Mouse (Mus musculus): ENCODE measurements around the gene Nlk.

Gene Nlk

GRCm38 (mm10) chr11:78696777-78697752, at the start of gene Nlk:
Gene Nlk, minus strand, starts transcription at chr11:78697373.
- peak; percentile 100 for DNase-seq (ENCODE audit: inconsistent ontology term)

DNA sequence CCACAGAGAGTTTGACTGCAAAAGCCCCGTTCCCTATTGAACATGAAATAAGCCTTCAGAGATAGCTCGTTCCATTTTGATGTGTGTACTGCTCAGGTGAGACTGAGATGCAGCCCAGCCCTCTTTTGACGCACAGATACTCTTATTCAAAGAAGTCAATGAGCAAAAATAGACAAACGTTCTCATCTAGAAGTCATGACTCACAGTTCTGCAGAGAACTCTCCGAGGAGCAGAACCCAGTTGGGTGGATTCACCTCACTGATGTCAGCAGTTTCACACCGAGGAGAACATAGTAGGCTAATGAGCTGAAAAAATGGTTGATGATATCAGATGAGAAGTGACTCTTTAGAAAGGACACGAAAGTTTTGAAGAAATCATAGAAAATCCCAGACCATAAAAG, 49.1 kb upstream of the Nlk start:
- DNase-seq (ENCODE audit: inconsistent ontology term): no peak

DNA sequence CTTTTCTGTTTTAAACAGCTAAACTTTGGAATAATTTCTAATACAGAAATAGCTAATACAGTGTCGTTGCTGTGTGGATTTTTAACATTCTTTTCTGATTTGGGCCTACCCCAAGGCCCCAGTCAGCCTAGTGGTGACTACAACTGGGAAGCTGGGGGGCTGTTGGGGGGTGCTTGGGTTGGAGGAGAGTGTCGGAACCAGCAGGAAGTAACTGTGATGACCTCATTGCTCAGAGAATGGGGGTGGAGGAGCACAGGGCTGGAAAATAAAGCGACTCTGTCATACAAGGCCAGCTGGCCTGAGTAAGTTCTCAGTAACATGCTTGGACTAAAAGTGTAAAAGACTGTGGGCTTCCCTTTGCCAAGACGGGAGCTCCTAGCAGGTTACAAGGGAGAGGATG, 48.3 kb upstream of the Nlk start:
- peak; percentile 73 for DNase-seq (ENCODE audit: inconsistent ontology term)

DNA sequence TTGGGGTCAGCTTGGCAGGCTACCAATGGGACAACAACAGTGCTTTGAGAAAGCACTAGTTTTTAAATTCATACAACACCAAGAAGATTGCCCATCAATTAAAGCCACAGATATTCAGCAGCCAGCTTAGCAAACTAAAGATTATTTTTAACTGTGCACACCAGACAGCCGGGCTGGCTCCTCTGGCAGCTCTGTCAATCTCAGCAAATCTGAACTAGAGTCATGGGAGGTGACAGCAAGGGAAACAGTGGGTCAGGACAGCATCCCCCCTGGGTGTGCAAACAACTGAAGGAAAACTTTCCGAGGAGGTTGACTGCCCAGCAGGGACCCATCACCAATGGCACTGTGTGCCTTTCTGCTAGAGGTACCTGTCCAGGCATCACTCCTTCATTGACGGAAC, 45.3 kb upstream of the Nlk start:
- DNase-seq (ENCODE audit: inconsistent ontology term): no peak

DNA sequence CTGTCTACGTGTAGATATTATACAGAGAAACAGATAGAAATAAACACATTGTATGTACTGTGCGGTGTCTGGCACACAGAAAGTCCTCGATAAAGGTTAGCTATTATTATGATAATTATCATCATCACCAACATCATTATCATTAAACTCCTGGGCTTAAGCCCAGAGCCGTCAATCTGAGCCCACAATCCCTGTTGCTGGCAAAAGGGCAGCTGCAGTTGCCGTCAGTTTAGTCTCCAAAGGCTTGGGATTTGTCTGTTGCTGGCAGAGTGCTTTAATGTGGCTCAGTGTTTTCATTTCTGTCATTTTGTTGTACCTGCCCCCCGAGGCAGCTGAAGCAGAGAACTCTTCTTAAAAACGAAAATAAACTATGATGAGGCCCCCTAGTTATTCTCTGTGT, 44.8 kb upstream of the Nlk start:
- DNase-seq (ENCODE audit: inconsistent ontology term): no peak

GRCm38 (mm10) chr11:78739361-78739760, 42.2 kb upstream of the Nlk start:
- DNase-seq (ENCODE audit: inconsistent ontology term): no peak

DNA sequence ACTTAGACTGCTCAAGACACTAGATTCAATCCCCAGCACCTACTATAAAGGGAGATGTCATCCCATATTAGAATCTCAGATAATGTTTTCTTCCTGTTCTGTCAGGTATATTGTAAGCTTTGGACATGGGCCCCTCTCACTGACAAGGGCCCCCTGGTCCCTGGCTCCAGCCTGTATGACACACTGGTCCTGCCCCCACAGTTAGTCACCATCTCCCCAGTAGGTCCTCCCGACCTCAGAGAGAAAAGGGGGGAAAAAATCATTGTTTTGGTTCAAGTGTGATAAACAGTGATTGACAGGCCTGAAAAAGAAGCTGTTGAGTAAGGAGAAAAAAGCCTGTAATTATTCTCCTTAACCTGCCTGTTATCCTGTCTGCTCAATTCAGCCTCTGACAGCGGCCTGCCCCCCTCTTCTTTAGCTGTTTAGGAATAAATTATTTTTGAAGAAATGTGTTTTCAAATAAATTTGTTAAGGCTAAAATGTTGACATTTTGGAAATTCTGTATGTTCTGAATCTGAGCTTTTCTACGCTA, 39.8 kb upstream of the Nlk start:
- no peak for DNase-seq (ENCODE audit: inconsistent ontology term)

DNA sequence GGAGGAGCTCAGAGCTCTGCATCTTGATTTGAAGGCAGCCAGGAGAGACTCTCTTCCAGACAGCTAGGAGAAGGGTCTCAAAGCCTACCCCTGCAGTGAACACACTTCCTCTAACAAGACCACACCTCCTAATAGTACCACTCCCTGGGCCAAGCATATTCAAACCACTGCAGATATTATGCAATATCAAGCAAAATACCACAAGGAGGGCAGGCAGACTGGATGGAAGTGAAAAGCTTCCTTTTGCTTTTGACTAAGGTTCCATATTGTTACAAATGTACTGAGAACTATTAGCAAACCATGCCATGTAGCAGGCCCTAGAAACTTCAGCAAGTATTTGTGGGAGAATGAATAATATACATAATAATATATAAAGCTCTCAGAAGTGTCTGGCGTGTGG, 38.0 kb upstream of the Nlk start:
- DNase-seq (ENCODE audit: inconsistent ontology term): no peak

GRCm38 (mm10) chr11:78732619-78733018, 35.4 kb upstream of the Nlk start:
- DNase-seq (ENCODE audit: inconsistent ontology term): no peak

- DNase-seq (ENCODE audit: inconsistent ontology term): no peak
Measured at GRCm38 (mm10) chr11:78730902-78731301, 33.7 kb upstream of the Nlk start.

- DNase-seq (ENCODE audit: inconsistent ontology term): no peak
Measured at GRCm38 (mm10) chr11:78728041-78728440, 30.9 kb upstream of the Nlk start.

DNA sequence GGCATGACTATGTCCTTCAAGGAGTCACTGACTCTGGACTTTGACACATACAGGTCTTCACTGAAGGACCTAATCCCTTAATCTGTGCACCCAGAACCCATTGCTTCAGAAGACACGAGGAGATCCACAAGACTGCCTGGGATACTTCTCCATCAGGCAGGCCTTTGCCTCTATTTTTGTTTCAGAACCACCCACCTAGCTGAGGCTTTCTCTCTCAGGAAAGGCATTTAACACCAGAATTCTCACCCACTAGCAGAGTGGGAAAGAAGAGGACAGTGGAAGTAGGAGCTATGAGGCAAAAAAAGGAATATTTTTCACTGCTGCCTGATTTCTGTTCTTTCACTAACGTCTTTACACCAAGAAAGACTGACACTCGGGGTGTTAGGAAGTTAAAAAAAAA, 29.2 kb upstream of the Nlk start:
- no peak for DNase-seq (ENCODE audit: inconsistent ontology term)

DNA sequence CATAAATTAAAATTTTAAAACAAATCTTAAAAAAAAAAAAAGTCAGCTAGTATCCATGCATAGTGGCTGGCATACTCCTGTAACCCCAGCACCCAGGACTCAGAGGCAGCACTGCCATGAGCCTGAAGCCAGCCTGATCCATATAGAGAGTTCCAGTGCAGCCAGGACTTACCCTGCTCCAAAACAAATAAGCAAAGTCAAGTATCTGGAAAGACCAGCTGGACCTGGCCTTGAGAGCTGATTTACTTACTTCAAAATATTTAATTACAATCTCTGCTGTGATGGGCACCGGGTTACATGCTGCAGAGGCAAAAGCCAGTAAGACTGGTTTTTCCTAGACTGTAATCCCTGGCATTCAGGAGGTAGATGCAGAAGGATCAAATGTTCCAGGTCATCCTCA, 27.6 kb upstream of the Nlk start:
- DNase-seq (ENCODE audit: inconsistent ontology term): no peak

GRCm38 (mm10) chr11:78721419-78721818, 24.2 kb upstream of the Nlk start:
- no peak for DNase-seq (ENCODE audit: inconsistent ontology term)

DNA sequence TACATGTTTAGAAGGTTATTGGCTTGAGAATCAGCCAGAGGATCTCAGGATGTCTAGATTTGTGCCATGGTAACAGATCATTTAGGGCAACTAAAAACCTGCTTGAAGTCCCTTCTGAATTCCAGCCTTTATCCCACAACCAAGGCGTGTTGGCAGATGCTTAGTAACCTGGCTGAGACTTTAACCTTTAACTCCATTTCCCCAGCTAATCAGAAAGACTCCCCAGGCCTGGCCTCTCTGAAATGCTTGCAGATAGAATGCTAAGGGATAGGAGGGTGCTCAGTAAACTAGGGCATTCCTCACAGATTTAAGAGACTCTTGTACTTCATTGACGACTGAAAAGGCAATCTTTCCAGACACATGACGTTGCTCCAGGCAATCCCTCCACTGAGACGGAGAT, 20.5 kb upstream of the Nlk start:
- DNase-seq (ENCODE audit: inconsistent ontology term): no peak

DNA sequence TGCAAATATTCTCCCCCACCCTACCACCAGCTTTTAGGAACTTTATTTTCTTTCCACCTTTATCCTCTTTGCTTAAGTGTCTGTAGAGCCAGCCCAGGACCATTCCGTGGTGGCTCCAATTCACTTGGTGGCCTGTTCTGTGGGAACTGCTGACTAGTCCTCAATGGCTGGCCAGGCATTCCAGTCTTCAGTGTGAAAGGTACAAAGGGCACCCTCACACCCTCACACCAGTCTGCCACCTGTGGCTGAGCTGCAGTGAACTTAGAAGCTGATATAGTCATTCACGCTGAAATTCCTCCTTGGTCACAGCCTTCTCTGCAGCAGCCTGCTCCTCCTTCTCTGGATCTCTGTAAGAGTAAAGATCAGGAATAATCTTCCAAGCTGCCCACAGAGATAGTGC, 11.5 kb upstream of the Nlk start:
- DNase-seq (ENCODE audit: inconsistent ontology term): no peak

- peak; percentile 36 for DNase-seq (ENCODE audit: inconsistent ontology term)
Measured at GRCm38 (mm10) chr11:78706026-78706425, 8.9 kb upstream of the Nlk start.

GRCm38 (mm10) chr11:78703085-78703484, 5.9 kb upstream of the Nlk start:
- no peak for DNase-seq (ENCODE audit: inconsistent ontology term)

DNA sequence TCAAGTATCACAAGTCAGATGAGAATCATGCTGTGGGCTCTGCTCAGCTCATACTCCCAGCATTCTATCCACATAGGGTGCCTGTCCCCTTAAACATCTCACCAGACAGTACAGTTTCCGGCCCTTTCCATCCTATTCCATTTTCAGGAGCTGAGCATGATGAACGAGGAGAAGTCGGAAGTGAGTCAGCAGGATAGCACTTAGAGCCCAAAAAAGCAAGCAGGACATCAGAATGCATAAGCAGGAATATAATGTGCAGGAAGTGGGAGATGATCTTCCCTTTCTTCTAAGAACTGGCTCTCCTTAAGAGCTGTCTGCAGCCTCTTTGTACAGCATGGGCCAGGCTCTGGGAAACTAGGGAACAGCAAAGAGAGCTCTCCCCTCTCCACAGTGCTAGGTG, 5.1 kb upstream of the Nlk start:
- no peak for DNase-seq (ENCODE audit: inconsistent ontology term)

DNA sequence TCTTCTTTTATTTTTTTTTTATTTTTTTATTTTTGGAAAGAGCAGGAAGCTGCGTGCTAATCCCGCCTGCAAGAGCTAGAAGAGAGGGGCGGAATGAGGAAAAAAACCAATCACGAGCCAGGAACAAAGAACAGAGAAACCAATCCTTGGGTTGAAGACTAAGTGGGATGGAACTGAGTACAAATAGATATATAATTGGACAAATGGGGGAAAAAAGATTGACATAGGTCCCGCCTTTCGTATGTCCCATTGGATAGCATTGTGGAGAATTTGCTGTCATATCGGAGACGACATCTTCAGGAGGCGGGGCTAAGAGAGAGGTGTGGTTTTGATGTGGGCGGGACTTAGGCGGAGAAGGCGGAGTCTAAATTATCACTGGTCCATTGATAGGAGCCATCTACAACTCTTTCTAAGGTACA, 589 bp upstream of the Nlk start:
- no peak for DNase-seq (ENCODE audit: inconsistent ontology term)

DNA sequence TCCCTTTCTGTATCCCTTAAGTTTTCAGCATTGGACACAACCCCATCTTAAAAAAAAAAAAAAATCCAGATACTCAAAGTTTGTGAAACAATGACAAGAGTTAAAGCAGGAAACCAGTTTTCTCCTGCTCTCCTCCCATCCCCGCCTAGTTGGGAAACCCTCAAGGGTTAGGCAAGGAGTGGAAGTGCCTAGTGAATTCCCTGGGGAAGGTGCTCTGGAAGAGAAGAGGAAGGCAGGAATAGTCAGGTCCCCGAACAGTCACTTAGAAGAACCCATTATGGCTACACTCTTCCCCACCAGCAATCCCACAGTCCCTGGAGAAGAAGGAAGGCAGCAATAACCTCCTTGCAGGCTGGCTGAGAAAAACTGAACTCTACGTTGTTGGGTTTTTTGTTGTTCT, 2.9 kb downstream of the Nlk start:
- DNase-seq (ENCODE audit: inconsistent ontology term): no peak

DNA sequence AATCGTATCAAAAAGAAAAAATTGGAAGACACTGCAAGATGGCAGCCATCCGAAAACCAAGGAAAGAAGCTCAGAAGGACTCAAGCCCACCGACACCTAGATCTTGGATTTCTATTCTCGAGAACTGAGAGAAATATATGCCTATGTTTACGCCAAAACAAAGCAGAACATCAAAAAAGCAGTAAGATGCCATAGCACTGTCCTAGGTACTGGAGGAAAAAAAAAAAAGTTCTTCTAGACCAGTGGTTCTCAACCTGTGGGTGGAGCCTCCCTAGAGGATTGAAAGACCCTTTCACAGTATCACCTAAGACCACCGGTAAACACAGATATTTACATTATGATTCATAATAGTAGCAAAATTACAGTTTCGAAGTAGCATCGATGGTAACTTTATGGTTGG, 3.9 kb downstream of the Nlk start:
- DNase-seq (ENCODE audit: inconsistent ontology term): no peak

GRCm38 (mm10) chr11:78691201-78691600, 6.0 kb downstream of the Nlk start:
- DNase-seq (ENCODE audit: inconsistent ontology term): no peak

Measured in Muller cell, postnatal 12 days (primary cell).